Mouse (Mus musculus): ENCODE data around the gene Ccdc182.
A peak's percentile ranks its signal among the peaks of the same experiment; 100 is the strongest.

Ccdc182 gene

DNA sequence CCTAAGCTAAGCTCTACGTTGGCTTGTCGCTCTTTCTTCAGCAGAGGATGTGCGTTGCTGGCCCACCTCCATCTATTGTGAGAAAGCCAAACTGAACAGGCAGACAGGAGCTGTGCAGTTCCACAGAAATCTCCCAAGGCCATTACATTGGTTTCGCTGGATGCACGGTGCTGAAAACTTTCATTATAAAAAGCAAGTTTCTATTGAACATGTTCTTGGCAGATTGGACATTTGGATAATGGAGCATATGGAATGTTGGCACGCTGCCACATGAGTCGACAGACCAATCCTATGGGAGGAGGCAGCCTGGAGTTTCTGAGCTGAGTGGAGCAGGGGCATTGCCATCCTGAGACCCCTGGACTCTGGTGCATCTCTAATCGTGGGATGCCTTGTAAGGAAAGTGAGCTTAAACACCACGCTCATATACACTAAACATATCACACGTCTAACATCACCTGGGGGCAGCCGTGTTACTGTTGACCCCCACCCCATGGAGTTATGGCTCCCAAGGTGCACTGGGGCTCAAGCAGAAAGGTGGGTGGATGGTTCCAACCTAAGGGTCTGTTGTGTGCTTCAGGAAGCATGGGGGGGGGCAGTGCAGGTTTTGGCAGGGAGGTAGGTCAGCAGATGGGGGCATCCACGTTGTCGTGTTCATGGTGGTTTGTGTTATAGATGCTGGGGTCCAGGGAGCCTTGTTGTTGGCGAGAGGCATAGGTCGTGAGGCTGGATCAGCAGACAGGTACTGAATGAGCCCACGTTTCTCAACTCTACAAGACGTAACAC lies 35.1 kb downstream of the Ccdc182 start:
- DNase-seq (ENCODE audit: low read depth, low spot score): no peak

DNA sequence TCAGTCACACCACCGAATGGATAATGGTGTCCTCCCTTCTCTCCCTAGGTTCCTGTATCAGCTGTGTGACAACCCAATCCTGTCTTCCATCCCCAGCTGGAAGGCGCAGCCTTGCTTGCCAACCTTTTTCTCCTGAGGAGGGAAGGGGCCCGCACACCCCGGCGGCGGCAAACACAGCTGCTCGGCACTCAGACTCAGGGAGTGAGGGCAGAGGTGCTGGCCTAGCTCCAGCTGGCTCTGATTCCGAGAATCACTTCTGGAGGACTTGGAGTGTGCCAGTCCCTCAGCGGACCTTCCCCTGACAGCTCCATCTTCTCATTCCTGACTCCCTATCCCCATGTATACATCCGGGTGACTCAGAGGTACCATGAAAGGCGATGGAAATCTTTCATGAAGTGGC lies 36.9 kb downstream of the Ccdc182 start:
- no peak for DNase-seq (ENCODE audit: low read depth, low spot score)

- DNase-seq (ENCODE audit: low read depth, low spot score): no peak
These were observed 37.9 kb downstream of the Ccdc182 start for GRCm38 (mm10) chr11:88331722-88332121.

DNA sequence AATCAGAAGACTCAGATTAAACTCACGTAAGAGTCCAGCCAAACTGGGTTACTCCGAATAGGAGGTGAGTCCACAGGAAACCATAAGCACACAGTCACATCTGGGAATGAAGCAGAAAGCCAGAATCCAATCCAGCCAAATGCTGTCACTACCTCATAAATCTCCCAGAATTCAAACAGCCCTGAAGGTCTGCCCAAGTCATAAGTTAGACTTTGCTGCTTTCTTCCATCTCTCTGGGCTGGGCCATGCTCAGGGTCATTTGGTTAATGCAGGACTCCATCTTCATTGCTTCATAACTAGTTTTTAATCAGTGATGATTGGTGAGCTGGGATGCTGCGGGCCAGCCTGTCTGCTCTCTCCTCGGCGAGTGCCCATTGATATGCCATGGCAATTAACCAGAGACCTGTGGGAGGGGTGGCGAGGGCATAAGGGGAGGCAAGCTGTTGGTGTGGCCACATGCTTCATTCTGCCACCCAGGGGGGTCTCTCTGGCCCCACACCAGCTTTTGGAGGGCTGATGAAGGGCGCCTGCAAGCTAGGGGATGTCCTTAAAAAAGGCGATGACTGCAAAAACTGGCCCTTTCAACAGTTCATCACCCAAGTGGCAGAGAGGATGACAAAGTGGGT lies 38.6 kb downstream of the Ccdc182 start:
- DNase-seq (ENCODE audit: low read depth, low spot score): peak; percentile 92

DNA sequence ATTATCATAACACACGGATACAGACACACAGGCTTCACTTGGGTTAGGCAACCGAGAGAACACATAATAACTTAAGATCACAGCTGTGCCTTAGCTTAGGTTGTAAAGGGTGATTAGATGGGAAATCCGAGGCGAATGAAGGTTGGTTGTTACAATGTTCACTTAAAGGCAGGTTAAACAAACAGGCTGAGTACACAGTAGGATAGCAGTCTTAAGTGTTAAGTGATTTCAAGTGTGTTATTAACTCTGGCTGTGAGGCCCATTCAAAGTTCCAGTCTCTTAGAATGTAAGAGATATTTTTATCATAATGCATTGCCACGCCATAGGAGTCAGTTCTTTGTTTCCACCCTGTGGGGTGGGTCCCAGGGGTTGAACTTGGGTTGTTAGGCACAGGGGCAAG lies 41.0 kb downstream of the Ccdc182 start:
- DNase-seq (ENCODE audit: low read depth, low spot score): no peak

- DNase-seq (ENCODE audit: low read depth, low spot score): no peak
These were observed 44.1 kb downstream of the Ccdc182 start for GRCm38 (mm10) chr11:88337926-88338325.
